Mouse (Mus musculus) intestine, embryonic 14.5 days (tissue): ENCODE data around the gene Bco2. TPM values are rescaled to one million over a fixed set of nuclear protein-coding genes. Genes with fewer than 3 reads are reported as not detected.
A peak's percentile ranks its signal among the peaks of the same experiment; 100 is the strongest.

ENCODE experiments used
- ATAC-seq: fragments of 200-750 bp; cut with Nextera tagmentation; replicated peaks from 2 replicates; pipeline ENCODE4 v1.8.0; 2017; ENCODE audit warnings: low read depth, moderate number of reproducible peaks, moderate TSS enrichment, moderate library complexity; ENCODE audit not compliant: low FRiP score, low TSS enrichment
- DNase-seq: peaks from one replicate; pipeline ENCODE4 v3.0.0-alpha.2; 2018; ENCODE audit warnings: low spot score
- H3K27ac ChIP-seq: fragments of 300-500 bp; sonication (generic); 2 replicates; pipeline ENCODE4 v1.5.1; 2014; ENCODE audit warnings: low read depth, mild to moderate bottlenecking, control low read depth
- H3K27me3 ChIP-seq: fragments of 300-500 bp; sonication (generic); replicated peaks from 2 replicates; pipeline ENCODE4 v1.6.1; 2014; ENCODE audit warnings: low read length, control low read depth; ENCODE audit not compliant: control insufficient read depth, insufficient read depth
- H3K36me3 ChIP-seq: fragments of 300-500 bp; sonication (generic); 2 replicates; pipeline ENCODE4 v1.6.1; 2014; ENCODE audit warnings: low read length, control low read depth; ENCODE audit not compliant: control insufficient read depth, insufficient read depth
- H3K4me1 ChIP-seq: fragments of 300-500 bp; sonication (generic); replicated peaks from 2 replicates; pipeline ENCODE4 v1.6.1; 2014; ENCODE audit warnings: low read length, control low read depth, mixed read lengths; ENCODE audit not compliant: control insufficient read depth, insufficient read depth
- H3K4me2 ChIP-seq: fragments of 300-500 bp; sonication (generic); 2 replicates; pipeline ENCODE4 v1.6.1; 2014; ENCODE audit warnings: low read length
- H3K4me3 ChIP-seq: fragments of 300-500 bp; sonication (generic); 2 replicates; pipeline ENCODE4 v1.5.1; 2014; ENCODE audit warnings: low read depth, low read length, control low read depth, mixed read lengths
- H3K9ac ChIP-seq: fragments of 300-500 bp; sonication (generic); 2 replicates; pipeline ENCODE4 v1.6.1; 2014; ENCODE audit warnings: mild to moderate bottlenecking, low read length
- H3K9me3 ChIP-seq: fragments of 300-500 bp; sonication (generic); 2 replicates; pipeline ENCODE4 v1.6.1; 2016; ENCODE audit warnings: low read length, control low read depth; ENCODE audit not compliant: control insufficient read depth
- WGBS: fragments of 180-500 bp; shearing (Covaris S2); extraction: QIAGEN DNeasy Blood & Tissue Kit; methylation state at CpG from one replicate; pipeline ENCODE4 v1.1.7; 2014; 5-methylcytosine and 5-hydroxymethylcytosine counted together
- polyA plus RNA-seq: library from polyadenylated mRNA; unstranded; fragments of >200 nt; fragmentation: Nextera tagmentation; extraction: Ambion mirVana; gene quantifications from 2 replicates; pipeline ENCODE4 v1.2.1, GENCODE M21; 2014

The Bco2 gene
- polyA plus RNA-seq, 1 experiment from 2014 or later = 0.41 TPM

DNA sequence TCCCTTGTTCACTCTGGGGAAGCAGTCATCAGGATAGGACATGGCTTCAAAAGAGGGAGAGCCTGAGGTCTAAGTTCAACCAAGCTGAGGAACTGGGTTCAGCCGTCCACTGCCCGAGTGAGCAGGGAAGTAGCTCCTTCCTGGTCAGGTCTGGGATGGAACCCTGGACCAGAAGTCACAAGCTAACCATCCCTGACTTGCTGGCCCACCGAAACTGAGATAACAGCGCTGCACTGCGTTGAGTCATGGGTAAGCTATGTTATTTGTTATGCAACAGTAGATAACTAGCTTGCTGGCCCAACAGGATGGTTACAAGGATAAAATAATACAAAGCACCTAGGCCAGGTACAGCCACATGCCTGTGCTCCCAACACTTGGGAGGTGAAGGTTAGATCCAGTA, 39.5 kb downstream of the Bco2 start:
- H3K27me3 ChIP-seq = no peaks in the 10 kb centered on the region
- no peak overlapping the region for H3K27ac ChIP-seq
- no peaks in the 10 kb centered on the region for H3K9me3 ChIP-seq
- no peak overlapping the region for H3K4me3 ChIP-seq
- H3K4me2 ChIP-seq = no peak overlapping the region
- WGBS = 72% methylated on average over 5 of the region's 5 CpGs
- ATAC-seq (no peak), DNase-seq (no peak)
- no peaks in the 10 kb centered on the region for H3K36me3 ChIP-seq
- no peak overlapping the region for H3K9ac ChIP-seq
- H3K4me1 ChIP-seq = no peaks in the 10 kb centered on the region

DNA sequence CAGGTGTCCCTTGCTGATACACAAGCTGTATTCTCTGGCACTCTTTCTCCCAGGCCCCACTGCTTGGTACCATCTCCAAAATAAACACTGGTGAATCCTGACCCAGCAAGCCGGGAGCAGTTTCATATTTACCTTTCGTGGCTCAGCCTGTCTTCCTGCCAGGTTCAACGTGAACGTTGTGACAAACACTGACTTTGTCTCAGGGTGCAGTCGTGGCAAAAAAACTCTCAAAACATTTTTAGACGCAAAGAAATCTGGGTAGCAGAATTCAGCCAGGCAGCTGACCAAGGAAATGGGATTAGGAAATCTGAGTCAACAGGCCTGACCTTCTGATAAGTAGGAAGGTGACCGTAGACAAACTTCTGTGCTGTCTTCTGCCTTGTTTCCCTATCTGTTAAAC, 47.4 kb downstream of the Bco2 start:
- Histone ChIP-seq H3K36me3 (no peaks in the 10 kb centered on the region), H3K27me3 (no peaks in the 10 kb centered on the region), H3K9me3 (no peaks in the 10 kb centered on the region), H3K9ac (no peak overlapping the region), H3K27ac (no peak overlapping the region), H3K4me2 (no peak overlapping the region), H3K4me1 (peaks cover 6% of the 10 kb centered on the region), H3K4me3 (no peak overlapping the region)
- DNase-seq (no peak), ATAC-seq (no peak)
- 39% methylated on average over 7 of the region's 7 CpGs for WGBS

DNA sequence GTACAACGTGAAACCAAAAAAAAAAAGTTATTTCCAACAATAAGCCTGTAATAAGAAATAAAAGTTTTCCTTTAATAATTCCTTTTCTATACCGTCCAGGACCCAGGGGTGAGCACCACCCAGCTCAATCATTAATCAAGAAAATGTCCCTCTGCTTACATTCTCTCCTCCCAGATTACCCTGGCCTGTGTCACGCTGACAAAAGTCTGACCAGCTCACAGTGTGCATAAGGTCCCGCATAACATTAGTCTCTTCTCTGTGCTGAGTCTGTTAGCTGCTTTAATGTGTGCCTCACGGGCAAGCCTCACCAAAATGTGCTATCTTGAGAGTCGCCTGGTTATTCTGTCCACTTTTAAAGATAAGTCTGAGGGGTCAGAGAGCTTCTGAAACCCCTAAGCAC, 49.6 kb downstream of the Bco2 start:
- H3K9me3 ChIP-seq = no peaks in the 10 kb centered on the region
- no peak overlapping the region for H3K4me3 ChIP-seq
- peaks cover 6% of the 10 kb centered on the region for H3K4me1 ChIP-seq
- ATAC-seq (no peak; the same call in 1 of the 2 replicates), DNase-seq (no peak)
- 22% methylated on average over 6 of the region's 6 CpGs for WGBS
- peak overlapping the region; percentile 29; the same call in 1 of the 2 replicates for H3K27ac ChIP-seq
- H3K4me2 ChIP-seq = no peak overlapping the region; the same call in 1 of the 2 replicates
- H3K36me3 ChIP-seq = no peaks in the 10 kb centered on the region
- H3K9ac ChIP-seq = no peak overlapping the region
- no peaks in the 10 kb centered on the region for H3K27me3 ChIP-seq

DNA sequence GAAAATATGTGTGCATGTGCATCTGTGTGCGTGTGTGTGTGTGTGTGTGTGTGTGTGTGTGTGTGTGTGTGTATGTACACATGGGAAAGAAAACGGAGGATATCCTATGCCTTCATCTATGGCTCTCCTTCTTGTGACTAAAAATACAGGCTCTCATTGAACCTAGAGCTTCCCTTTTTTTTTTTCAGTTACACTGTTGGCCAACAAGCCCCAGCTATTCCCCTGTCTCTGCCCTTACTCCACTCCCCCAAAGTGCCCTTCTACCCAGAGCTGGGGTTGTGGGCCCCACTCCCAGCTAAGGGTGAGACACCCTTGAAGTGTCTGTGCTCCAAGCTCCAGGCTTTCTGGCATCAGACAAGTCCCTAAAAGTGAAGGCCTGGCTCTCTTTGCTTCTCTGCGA, 52.0 kb downstream of the Bco2 start:
- Histone ChIP-seq H3K4me2 (no peak overlapping the region), H3K9me3 (no peaks in the 10 kb centered on the region), H3K4me3 (no peak overlapping the region), H3K9ac (no peak overlapping the region), H3K27me3 (no peaks in the 10 kb centered on the region), H3K27ac (no peak overlapping the region), H3K36me3 (no peaks in the 10 kb centered on the region), H3K4me1 (peaks cover 6% of the 10 kb centered on the region)
- ATAC-seq (no peak), DNase-seq (no peak)
- WGBS = 83% methylated on average over 3 of the region's 3 CpGs

DNA sequence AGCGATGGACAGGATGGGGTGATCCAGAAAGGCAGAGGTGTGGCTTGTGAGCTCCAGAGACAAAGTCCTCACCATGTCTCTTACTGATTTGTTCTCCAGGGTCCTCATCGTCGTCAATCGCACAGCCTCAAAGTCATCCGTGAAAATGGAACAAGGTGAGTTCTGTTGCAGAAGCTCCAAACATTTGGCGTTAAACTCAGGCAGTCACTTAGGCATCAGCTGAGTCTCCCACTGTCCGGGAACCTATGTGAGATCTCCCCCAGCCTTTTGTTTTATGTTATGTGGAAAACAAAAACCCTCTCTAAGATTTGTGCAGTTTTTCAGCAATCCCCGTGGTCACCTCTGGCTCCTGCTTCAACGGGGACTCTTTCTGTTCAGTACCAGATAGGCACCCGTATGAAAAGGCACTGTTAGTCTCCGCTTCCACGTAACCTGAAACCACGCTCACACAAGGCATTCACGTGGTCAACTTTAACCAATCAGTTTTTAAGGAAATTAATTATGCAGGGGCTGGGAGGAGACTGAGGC, 53.9 kb downstream of the Bco2 start:
- 27% methylated on average over 14 of the region's 14 CpGs for WGBS

DNA sequence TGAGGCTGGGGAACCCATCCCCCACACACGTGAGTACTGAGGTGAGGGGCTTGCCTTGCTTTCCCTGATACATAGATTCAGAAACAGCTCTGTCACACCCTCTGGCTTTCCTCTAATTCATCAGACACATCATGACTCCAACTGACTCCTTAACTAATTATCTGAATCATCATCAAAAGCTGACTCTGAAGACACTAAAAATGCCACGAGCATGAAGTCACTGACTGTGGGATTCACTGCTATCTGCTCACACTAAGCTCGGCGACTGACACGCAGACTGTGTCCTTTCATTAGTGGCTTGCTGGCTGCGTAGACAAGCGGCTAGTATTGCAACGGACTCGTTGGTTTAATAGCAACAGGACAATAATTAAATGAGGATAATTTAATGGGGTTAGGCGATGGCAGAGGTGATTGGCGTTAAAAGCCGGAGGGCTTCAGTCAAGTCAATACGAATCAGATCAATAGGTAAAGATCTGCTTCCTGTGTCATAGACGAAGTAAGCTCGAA, 54.5 kb downstream of the Bco2 start:
- H3K9ac ChIP-seq = no peak overlapping the region
- peak overlapping the region; percentile 16; the same call in 1 of the 2 replicates for H3K4me3 ChIP-seq
- peaks cover 12% of the 10 kb centered on the region for H3K4me1 ChIP-seq
- 65% methylated on average over 15 of the region's 15 CpGs for WGBS
- no peaks in the 10 kb centered on the region for H3K27me3 ChIP-seq
- no peak for DNase-seq
- ATAC-seq = no peak
- H3K36me3 ChIP-seq = no peaks in the 10 kb centered on the region
- no peaks in the 10 kb centered on the region for H3K9me3 ChIP-seq
- H3K4me2 ChIP-seq = peak overlapping the region; percentile 50
- H3K27ac ChIP-seq = 0 out of 2 replicates have a peak overlapping the region, but pooled peaks have one; percentile 14

More for the DNA sequence above, 53.9 kb downstream of the Bco2 start:
- H3K4me3 ChIP-seq = peak overlapping the region; percentile 16
- DNase-seq (peak; percentile 64), ATAC-seq (peak; percentile 76)
- no peaks in the 10 kb centered on the region for H3K27me3 ChIP-seq
- H3K27ac ChIP-seq = peak overlapping the region; percentile 14; the same call in 1 of the 2 replicates
- no peaks in the 10 kb centered on the region for H3K9me3 ChIP-seq
- peaks cover 12% of the 10 kb centered on the region for H3K4me1 ChIP-seq
- H3K4me2 ChIP-seq = peak overlapping the region; percentile 50
- H3K36me3 ChIP-seq = no peaks in the 10 kb centered on the region
- H3K9ac ChIP-seq = no peak overlapping the region

DNA sequence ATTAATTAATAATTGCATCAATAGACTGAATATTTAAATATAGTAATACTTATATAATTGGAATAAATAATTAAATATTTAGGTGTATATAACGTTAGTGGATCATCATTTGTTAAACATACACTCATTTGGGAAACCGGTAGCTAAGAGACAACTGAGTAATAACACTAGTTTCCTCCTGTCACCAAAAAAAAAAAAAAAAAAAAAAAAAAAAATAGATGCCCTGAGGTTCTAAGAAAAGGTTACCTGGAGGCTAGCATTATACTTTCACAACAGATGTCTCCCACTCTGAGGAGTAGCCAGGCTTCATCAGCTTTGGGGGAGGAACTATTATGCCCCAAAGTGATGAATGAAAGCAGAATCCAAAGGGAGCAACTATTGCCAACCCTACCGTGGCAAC, 55.2 kb downstream of the Bco2 start:
- Histone ChIP-seq H3K27me3 (no peaks in the 10 kb centered on the region), H3K4me3 (no peak overlapping the region), H3K9ac (no peak overlapping the region), H3K36me3 (no peaks in the 10 kb centered on the region), H3K4me2 (no peak overlapping the region), H3K27ac (no peak overlapping the region), H3K4me1 (peaks cover 12% of the 10 kb centered on the region), H3K9me3 (no peaks in the 10 kb centered on the region)
- WGBS = 82% methylated on average over 3 of the region's 3 CpGs
- no peak for ATAC-seq
- no peak for DNase-seq

DNA sequence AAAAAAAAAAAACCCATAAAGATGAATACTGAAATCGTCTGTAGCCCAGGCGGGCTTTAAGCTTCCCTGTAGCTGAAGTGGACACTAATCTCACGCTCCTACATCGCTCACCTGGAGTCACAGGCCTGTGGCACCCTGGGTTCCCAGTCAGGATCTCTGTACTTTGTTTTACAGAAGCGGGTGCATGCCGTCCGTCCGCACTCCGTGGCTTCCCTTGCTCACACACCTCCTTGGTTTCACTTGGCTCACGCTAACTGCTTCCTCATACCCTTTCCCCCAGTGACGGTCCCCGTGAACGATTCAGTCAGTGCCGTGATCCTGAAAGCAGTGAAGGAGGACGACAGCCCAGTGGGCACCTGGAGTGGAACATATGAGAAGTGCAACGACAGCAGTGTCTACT, 56.2 kb downstream of the Bco2 start:
- DNase-seq = no peak
- peaks cover 12% of the 10 kb centered on the region for H3K4me1 ChIP-seq
- WGBS = 86% methylated on average over 16 of the region's 16 CpGs
- H3K4me3 ChIP-seq = no peak overlapping the region
- no peak overlapping the region for H3K9ac ChIP-seq
- H3K27ac ChIP-seq = no peak overlapping the region
- no peak for ATAC-seq
- H3K4me2 ChIP-seq = no peak overlapping the region
- no peaks in the 10 kb centered on the region for H3K9me3 ChIP-seq
- H3K27me3 ChIP-seq = no peaks in the 10 kb centered on the region
- no peaks in the 10 kb centered on the region for H3K36me3 ChIP-seq

DNA sequence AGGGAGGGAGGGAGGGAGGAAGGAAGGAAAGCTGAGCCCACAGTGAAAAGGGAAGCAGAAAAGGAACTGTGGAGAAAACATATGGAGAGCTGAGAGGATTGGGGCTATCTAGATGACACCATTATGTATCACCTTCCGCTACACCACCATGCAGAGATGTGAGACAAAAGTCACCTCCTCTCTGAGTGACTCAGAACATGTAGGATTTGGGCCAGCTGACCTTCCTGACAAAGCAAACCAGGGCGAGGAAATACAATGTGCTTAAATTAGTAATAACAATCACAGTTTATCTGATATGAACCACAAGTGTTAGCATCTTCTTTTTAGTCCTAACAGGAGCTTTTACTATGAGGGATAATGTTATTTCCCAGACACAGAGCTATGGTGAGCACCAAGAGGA, 57.4 kb downstream of the Bco2 start:
- DNase-seq = no peak
- peaks cover 12% of the 10 kb centered on the region for H3K4me1 ChIP-seq
- no peak overlapping the region for H3K4me3 ChIP-seq
- no peaks in the 10 kb centered on the region for H3K36me3 ChIP-seq
- no peak overlapping the region for H3K4me2 ChIP-seq
- no peak overlapping the region for H3K9ac ChIP-seq
- WGBS = 77% methylated on average over 2 of the region's 2 CpGs
- ATAC-seq = no peak
- H3K9me3 ChIP-seq = no peaks in the 10 kb centered on the region
- H3K27me3 ChIP-seq = no peaks in the 10 kb centered on the region
- H3K27ac ChIP-seq = no peak overlapping the region
